Mouse (Mus musculus): ENCODE data around the gene Eef2k.
"Not testable (repeated sequence)": the region's sequence is repeated elsewhere in the genome, so short reads cannot be mapped to it uniquely, and the experiment has no call there.

Eef2k gene

DNA sequence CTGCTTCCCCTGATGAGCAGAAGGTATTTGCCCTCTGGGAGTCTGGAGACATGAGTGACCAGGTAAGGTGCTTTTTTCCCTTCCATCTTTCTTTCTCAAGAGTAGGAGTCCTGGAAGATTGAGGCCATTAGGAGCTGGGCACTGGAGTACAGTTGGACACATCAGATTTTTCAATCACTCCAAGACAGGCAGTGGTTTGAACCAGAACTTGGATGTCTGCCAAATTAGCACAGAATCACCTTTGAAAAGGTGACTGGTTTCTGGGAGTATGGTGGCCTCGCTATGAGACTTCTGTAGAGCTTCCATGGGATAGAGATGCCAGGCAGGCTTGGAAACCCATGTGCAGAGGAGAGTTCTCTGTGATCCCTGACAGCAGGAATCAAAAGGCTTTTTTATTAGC lies 99.9 kb downstream of the Eef2k start:
- DNase-seq, result no peak

DNA sequence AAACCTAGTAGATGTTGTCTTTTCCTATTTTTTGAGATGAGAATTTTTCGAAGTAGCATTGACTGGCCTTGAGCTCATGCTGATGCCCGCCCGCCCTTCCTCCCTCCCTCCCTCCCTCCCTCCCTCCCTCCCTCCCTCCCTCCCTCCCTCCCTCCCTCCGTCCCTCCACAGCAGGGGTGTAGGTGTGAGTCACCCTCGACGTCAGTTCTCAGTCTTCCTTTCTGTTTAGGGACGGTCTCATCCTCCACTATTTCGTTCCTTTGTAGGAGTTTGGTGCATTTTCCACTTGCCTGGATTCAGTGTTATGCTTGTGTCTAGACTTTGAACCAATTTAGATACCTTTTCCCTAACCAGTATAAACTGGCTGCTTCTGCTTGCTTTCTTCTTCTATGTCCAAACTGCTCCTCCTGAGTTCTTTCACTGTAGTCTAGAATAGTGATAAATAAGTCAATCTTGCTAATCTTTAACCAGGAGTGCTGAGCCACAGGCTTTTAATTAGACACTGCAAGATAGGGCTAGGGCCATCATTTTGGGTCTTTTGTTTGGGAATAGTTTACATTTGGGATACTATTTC lies 101.4 kb downstream of the Eef2k start:
- DNase-seq, result peak in 1 of 2 experiments; percentile 77

DNA sequence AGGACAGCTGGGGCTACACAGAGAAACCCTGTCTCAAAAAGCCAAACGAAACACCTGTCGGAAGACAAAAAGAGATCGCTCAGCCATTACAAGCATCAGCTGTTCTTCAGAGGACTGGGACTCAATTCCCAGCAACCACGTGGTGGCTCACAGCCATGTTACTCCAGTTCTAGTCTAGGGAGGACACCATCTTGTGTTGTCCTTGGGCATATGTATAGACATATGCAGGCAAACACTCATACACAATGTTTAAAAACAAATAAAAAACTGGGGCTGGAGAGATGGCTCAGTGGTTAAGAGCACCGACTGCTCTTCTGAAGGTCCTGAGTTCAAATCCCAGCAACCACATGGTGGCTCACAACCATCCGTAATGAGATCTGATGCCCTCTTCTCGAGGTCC lies 111.0 kb downstream of the Eef2k start:
- not testable (repeated sequence) for DNase-seq
